Mouse (Mus musculus): ENCODE data around the gene Lamtor3.

The Lamtor3 gene

GRCm38 (mm10) chr3:137918172-137918931 is at the start of gene Lamtor3:
TSS of gene Lamtor3 (plus strand) at chr3:137918506.
- no peak for TF ChIP-seq GATA4 (IDR thresholded peaks at IDR 0.05; ENCODE audit: insufficient replicate concordance, low read length)

GRCm38 (mm10) chr3:137869395-137869794 is 48.9 kb upstream of the Lamtor3 start:
- no peak for TF ChIP-seq GATA4 (IDR thresholded peaks at IDR 0.05; ENCODE audit: insufficient replicate concordance, low read length)

- no peak for TF ChIP-seq GATA4 (IDR thresholded peaks at IDR 0.05; ENCODE audit: insufficient replicate concordance, low read length)
Measured at GRCm38 (mm10) chr3:137879313-137879712, 39.0 kb upstream of the Lamtor3 start.

- no peak for TF ChIP-seq GATA4 (IDR thresholded peaks at IDR 0.05; ENCODE audit: insufficient replicate concordance, low read length)
Measured at GRCm38 (mm10) chr3:137880109-137880748, 38.1 kb upstream of the Lamtor3 start.

GRCm38 (mm10) chr3:137881093-137881492 is 37.2 kb upstream of the Lamtor3 start:
- no peak for TF ChIP-seq GATA4 (IDR thresholded peaks at IDR 0.05; ENCODE audit: insufficient replicate concordance, low read length)

GRCm38 (mm10) chr3:137887961-137888360 is 30.3 kb upstream of the Lamtor3 start:
- no peak for TF ChIP-seq GATA4 (IDR thresholded peaks at IDR 0.05; ENCODE audit: insufficient replicate concordance, low read length)

- no peak for TF ChIP-seq GATA4 (IDR thresholded peaks at IDR 0.05; ENCODE audit: insufficient replicate concordance, low read length)
Measured at GRCm38 (mm10) chr3:137891089-137891488, 27.2 kb upstream of the Lamtor3 start.

- TF ChIP-seq GATA4 (IDR thresholded peaks at IDR 0.05; ENCODE audit: insufficient replicate concordance, low read length) = no peak
Measured at GRCm38 (mm10) chr3:137892118-137892517, 26.2 kb upstream of the Lamtor3 start.

- no peak for TF ChIP-seq GATA4 (IDR thresholded peaks at IDR 0.05; ENCODE audit: insufficient replicate concordance, low read length)
Measured at GRCm38 (mm10) chr3:137893789-137894188, 24.5 kb upstream of the Lamtor3 start.

- no peak for TF ChIP-seq GATA4 (IDR thresholded peaks at IDR 0.05; ENCODE audit: insufficient replicate concordance, low read length)
Measured at GRCm38 (mm10) chr3:137895196-137895595, 23.1 kb upstream of the Lamtor3 start.

GRCm38 (mm10) chr3:137896386-137896785 is 21.9 kb upstream of the Lamtor3 start:
- no peak for TF ChIP-seq GATA4 (IDR thresholded peaks at IDR 0.05; ENCODE audit: insufficient replicate concordance, low read length)

GRCm38 (mm10) chr3:137896867-137897266 is 21.4 kb upstream of the Lamtor3 start:
- TF ChIP-seq GATA4 (IDR thresholded peaks at IDR 0.05; ENCODE audit: insufficient replicate concordance, low read length) = no peak

- no peak for TF ChIP-seq GATA4 (IDR thresholded peaks at IDR 0.05; ENCODE audit: insufficient replicate concordance, low read length)
Measured at GRCm38 (mm10) chr3:137897685-137898084, 20.6 kb upstream of the Lamtor3 start.

- no peak for TF ChIP-seq GATA4 (IDR thresholded peaks at IDR 0.05; ENCODE audit: insufficient replicate concordance, low read length)
Measured at GRCm38 (mm10) chr3:137900149-137900548, 18.2 kb upstream of the Lamtor3 start.

- TF ChIP-seq GATA4 (IDR thresholded peaks at IDR 0.05; ENCODE audit: insufficient replicate concordance, low read length) = no peak
Measured at GRCm38 (mm10) chr3:137913093-137913492, 5.2 kb upstream of the Lamtor3 start.

- TF ChIP-seq GATA4 (IDR thresholded peaks at IDR 0.05; ENCODE audit: insufficient replicate concordance, low read length) = no peak
Measured at GRCm38 (mm10) chr3:137917694-137918171, 573 bp upstream of the Lamtor3 start.

Measured in liver, adult (tissue).